Mouse (Mus musculus): ENCODE data around the gene Nudt17.
A peak's percentile ranks its signal among the peaks of the same experiment; 100 is the strongest.
"Not testable (repeated sequence)": the region's sequence is repeated elsewhere in the genome, so short reads cannot be mapped to it uniquely, and the experiment has no call there.

The Nudt17 gene

DNA sequence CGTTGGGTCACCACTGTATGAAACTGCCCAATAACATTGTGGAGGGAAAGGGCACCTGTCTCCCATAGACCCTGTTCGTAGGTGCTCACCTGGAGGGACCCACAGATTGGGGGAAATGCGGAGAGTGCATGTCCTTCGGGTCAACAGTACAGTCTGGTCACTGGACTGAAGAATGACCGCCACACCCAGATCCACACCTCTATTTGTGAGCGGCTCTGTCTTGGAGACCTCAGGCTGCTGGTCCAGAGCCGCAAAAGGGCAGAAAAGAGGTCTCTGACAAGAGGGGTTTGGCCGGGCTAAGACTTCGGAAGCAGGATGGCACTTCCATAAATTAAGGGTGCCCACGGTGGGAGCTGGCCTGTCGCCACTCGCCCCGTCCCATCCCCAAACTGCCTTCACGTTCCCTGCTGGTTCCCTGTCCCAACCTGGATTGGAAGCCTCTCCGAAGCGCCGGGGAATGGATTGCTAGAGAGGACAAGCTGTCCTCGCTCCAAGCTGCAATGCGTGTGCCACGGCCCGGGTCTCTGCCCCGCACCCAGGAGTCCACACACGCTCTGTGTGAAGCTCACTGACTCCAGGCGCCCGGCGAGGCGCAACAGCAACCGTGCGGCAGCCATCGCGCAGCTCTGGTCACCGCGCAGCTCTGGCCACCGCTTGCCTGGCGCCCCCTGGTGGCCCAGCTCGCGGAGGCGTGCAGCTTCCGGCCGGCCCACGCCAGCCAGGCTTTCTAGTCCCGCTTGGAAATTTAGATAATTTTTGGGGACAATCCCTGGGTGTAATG, at the start of gene Nudt17:
Gene Nudt17, minus strand, starts transcription at position 660 of the 781 bp plus-strand sequence.
- peak; percentile 76 for DNase-seq (ENCODE audit: low read depth, low spot score)

DNA sequence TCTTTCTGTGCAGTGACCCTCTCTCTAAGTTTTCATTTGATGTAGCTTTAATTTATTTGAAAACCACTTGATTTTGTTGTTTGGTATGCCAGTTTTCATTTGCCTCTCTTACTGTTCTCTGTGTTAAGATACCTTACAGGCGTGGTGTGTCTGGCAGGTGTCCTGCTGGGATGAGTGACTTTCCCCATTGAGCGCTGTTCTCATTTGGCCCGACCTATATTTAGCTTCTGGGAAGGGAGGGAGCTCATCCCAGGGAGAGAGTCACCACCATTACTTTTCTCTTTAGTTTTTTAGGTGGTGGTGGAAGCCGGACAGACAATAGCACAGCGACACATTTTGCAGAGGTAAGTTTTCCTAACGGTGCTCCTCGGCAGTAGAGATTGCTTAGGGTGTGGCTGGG, 49.3 kb upstream of the Nudt17 start:
- no peak for DNase-seq (ENCODE audit: low read depth, low spot score)

DNA sequence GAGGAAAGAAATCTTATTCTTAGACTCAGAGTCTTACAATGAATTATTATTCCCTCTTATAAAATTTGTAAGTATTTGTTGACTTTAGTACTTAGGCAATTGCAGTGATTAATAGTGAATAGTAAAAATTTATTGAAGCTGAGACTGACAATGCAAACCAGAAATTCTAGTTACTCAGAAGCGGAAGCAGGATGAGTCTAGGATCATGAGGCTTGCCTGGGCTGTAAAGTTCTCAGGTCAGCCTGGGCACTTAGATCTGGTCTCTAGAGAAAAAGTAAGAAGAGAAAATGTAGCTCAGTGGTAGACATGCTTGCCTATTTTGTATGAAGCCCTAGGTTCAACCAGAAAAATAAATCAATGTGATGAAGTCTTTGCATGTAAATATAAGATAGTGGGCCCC, 47.6 kb upstream of the Nudt17 start:
- no peak for DNase-seq (ENCODE audit: low read depth, low spot score)

DNA sequence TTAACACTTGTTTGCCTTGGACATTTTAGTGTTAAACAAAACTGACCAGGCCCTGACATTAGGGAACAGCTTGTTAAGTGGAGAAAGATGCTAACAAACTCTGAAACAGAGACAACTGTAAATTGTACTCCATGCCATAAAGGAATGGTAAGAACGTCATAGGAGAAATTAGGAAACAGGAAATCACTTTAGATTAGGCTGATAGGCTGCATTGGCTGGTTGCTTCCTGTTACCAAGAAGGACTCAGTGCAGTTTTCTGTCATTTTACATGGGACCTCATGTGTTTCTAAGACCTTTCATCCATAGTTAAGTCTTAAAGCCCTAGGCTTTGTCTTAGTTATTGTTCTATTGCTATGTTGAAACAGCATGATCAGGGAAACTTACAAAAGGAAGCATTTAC, 38.5 kb upstream of the Nudt17 start:
- DNase-seq (ENCODE audit: low read depth, low spot score), result no peak

DNA sequence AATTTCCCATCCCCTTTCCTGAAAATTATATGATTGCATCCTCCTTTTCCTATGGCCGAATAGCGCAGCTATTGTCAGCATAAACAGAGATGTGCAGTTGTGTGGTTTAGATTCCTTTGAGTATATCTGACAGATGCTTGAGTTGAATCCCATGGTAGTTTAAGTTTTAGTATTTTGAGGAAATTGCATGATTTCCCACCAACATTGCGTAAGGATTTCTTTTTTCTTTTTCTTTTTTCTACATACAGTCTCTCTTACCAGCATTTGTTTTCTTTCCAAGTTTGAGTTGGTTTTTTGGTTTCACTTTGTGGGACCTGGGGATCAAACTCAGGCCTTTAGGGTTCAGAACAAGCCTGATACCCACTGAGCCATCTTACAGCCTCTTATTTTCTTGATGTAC, 36.0 kb upstream of the Nudt17 start:
- no peak for DNase-seq (ENCODE audit: low read depth, low spot score)

DNA sequence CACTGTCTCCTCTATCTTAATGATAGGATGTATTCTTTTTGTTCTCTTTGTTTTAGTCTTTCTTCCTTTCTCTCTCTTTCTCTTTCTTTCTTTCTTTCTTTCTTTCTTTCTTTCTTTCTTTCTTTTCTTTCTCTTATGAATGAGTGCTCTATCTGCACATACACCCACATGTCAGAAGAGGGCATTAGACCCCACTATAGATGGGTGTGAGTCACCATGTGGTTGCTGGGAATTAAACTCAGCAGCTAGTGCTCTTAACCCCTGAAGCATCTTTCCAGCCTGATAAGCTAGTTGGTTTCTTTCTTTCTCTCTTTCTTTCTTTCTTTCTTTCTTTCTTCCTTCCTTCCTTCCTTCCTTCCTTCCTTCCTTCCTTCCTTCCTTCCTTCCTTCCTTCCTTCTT, 31.9 kb upstream of the Nudt17 start:
- not testable (repeated sequence) for DNase-seq (ENCODE audit: low read depth, low spot score)

DNA sequence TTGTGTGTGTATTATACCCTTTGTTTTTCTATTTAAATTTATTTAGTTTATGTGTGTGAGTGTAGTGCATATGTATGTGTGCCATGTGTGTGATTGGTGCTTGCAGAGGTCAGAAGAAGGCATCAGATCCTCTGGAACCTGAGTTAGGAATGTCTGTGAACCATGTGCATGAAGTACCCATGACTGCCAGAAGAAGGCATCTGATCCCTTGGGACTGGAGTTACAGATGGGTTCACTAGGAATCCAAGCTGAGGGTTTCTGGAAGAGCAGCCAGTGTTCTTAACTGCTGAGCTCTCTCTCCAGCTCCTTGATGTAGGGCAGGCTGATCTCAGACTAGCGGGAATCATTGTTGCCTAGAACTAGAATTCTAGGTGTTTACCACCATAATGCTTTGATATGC, 29.6 kb upstream of the Nudt17 start:
- no peak for DNase-seq (ENCODE audit: low read depth, low spot score)

DNA sequence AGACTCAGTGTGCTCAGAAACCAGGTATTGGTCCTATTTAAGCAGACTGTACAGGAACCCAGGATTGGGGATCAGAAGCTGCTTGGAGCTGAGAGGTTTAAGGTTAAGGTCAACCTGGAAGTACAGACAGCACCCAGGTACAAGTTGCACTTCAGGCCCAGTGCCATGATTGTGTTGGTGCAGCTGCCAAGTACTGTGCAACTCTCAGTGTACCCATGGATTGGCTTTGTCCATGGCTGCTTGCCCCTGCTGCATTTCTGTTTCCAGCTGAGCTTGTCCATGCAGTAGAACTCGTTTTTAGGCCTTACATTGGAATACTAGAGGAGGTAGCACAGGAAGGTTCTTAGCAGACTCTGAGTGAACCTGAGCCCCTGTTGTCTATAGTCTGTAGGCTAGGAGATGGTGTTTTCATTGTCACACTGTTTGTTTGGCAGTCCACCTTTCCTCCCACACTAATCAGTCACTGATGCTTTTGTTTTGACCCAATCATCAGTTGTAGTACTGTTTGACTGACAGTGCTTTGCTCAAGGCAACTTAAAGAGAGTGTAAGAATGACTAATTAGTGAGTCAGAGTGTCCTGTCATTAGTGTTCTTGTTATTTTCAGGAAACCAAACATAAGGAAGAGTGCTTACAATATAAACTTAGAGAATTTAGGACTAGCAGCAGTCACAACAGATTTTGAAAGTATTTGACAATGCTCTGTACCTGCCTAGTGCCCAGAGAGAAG, 28.8 kb upstream of the Nudt17 start:
- no peak for DNase-seq (ENCODE audit: low read depth, low spot score)

DNA sequence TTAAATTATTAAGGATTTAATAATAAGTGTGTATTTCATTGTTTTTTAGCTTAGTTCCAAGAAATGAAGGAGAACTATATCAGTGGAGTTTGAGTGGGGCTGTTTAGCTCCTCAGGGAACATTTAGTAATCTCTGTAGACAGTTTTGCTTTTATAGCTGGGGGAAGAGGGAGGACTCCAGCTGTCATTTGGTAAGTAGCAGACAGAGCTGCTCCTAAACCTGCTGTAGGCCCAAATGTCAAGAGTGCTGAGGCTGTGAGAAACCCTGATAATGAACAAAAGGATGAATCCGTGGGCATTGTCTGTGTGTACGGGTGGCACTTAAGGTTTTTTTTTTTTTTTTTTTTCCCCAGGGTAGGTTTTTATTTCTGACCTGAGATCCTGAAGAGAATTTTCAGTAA, 26.8 kb upstream of the Nudt17 start:
- DNase-seq (ENCODE audit: low read depth, low spot score), result no peak

DNA sequence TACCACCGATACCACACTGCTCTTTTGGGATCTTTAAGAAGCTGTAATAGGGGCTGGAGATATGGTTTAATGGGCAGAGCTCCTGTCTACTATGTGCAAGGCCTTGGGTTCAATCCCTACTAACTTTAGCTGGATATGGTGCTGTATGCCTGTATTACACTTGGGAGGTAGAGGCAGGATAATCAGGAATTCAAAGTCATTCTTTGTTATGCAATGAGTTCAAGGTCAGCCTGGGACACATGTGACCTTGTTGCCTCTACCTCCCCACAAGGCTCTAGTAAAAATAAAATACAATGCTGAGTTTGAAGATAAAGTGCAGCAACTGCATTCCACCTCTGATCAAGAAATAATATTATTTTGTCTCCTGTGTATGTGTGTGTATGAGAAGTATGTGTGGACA, 25.6 kb upstream of the Nudt17 start:
- no peak for DNase-seq (ENCODE audit: low read depth, low spot score)

DNA sequence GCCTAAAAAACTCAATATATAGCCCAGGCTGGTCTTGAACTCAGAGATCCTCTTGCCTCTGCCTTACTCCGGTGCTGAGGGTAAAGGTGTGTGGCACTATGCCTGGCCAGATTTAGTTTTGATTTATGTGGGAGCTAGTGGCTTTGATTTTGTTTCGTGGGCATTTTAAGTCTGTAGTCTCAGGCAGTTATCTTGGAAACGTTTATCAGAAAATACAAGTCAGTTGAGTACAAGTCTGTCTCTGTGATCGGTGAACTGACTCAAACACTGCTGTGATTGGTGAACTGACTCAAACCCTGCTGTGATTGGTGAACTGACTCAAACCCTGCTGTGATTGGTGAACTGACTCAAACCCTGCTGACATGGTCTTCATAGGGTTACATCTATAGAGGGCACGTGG, 22.4 kb upstream of the Nudt17 start:
- no peak for DNase-seq (ENCODE audit: low read depth, low spot score)

DNA sequence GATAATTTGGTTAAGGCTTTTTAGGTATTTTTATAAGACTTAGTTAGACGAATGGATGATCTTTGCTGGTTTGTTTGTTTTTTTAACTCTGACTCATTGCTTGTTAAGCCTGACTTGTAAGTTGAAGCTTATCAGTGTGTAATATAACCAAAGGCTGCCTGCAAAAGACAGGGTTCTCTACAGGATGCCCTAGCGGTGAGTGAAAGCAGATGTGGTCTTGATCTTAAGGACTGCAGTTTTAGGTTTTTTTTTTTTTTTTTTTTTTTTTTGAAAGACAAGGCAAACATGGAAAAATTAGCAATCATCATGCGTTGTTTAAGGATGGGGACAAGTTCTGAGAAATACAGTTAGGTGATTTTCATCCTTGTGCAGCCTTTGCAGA, 21.0 kb upstream of the Nudt17 start:
- no peak for DNase-seq (ENCODE audit: low read depth, low spot score)

DNA sequence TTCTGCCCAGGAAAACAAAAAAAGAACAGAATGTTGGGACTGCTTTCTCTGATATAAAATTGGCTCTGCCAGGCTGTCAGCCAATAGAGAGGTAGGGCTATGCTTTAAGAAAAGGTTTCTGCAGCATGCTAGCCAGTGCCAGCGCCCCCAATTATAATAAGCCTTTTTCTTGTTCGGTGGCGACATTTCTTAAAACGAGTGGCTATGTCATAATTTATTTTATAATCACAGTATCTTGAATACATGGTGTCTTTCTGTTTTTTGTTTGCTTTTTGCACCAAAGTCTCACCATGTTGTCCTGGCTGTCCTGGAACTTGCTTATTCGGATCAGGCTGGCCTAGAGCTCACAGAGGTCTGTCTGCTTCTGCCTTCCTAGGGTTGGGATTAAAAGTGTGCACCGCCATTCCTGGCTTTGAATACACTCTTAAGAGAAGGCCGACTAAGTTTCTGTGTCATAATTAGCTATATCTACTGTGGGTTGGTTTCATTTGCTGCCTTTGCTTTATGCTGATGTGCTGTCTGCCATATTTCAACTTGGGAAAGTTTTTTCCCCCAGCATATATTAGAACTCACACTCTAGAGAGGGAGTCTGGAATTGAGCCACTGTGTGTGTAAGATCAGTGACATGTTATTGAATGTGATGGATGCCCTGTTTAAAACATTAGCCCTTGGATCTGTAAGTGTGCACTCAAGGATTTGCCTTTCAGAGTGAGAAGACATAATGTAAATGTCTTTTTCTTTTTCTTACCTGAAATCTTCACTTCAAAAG, 20.5 kb upstream of the Nudt17 start:
- no peak for DNase-seq (ENCODE audit: low read depth, low spot score)

DNA sequence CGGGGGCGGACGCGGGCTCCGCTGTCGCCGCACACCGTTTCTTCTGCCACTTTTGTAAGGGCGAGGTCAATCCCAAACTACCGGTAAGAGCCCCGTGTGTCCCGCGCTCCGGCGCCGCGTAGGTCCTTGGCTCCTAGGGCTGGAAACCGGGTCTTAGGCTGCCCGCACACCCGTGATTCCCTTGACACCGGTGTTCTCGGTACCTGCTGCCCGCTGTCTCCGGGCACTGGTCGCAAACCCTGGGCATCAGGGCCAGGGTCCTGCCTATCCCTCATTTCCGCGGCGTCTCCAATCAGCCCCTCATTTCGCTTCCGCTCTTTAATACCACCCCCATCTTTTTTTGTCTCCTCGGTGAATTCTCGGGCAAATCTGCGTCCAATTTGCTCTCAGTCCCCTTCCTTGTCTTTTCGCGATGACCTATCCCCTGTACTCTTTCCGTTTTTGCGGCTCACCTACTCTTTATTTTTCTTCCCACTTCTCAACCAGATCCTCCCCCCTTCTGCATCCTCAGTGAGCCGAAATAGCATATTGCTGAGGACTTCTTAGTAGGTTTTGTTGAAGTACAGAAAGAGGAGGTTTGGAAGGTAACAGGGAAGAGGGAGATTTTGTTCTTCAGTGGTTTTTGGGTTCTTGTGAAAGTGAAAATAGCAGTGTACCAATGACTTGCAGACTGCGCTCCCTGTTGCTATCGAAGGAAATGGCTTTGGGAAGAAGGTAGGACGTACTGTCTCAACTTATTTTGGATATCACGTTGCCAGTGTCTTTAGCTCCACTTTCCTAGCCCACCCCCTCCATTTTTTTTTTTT, 19.7 kb upstream of the Nudt17 start:
- DNase-seq (ENCODE audit: low read depth, low spot score), result peak; percentile 12

DNA sequence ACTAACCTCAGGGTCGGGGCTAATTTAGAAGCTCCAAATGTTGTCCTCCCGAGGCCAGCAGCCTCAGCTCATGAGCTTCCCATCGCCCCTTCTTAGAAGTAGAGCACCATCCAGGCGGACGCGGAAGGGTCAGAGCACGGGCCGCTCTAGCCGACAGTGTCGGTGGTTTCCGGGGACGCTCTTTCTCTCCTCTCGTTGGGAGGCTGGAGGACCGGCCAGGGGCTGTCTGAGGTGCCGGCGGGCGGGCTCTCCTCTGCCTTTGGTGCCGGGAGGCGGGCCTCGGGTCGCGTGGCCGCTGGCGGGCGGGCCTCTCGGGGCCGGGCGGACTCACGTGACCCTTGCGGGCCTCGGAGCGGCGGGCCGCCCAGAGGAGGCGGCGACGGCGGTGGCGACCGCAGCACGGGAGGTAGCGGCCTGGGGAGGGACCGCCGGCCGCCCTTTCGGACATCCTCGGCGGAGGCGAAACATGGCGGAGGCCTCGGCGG, 19.0 kb upstream of the Nudt17 start, which contains the start of the genes Polr3c and Rnf115:
Gene Polr3c, minus strand, starts transcription at position 286 of the 485 bp plus-strand sequence.
Gene Rnf115, plus strand, starts transcription at position 322 of the 485 bp plus-strand sequence.
- peak; percentile 87 for DNase-seq (ENCODE audit: low read depth, low spot score)

DNA sequence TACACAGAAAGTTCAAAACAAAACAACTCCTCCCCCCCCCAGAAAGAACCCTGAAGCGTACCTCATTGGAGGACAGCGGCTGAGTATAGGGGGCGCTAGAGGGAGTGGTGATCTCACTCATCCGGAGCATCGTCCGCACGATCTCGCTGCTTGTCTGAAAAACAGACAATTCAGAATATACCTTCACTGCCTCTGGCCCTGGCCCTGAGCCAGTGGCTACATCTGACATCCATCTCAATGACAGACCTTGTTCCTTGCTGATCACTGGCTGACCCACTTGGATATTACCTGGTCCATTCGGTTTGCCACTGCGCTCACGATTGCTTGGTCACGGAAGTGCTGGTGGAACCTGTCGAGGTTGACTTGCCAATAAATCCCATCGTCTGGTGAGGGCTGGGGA, 10.8 kb upstream of the Nudt17 start:
- no peak for DNase-seq (ENCODE audit: low read depth, low spot score)

DNA sequence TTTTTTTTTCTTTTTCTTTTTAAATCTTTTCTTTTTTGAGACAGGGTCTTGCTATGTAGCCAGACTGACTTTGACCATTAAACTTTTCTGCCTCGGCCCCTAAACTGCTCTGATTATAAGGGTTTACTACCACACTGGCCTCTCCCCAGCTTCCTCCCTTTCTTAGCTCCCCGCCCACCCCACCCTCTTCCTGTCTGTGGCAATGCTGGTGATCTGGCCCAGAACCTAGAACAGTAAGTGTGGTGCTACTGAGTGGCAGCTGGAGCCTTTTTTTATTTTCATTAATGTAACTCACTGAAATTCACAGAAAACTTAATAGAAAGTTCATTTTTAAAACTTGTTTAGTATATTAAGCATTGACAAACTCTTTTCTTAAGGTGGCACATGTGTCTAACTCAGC, 7.5 kb upstream of the Nudt17 start:
- DNase-seq (ENCODE audit: low read depth, low spot score), result no peak

DNA sequence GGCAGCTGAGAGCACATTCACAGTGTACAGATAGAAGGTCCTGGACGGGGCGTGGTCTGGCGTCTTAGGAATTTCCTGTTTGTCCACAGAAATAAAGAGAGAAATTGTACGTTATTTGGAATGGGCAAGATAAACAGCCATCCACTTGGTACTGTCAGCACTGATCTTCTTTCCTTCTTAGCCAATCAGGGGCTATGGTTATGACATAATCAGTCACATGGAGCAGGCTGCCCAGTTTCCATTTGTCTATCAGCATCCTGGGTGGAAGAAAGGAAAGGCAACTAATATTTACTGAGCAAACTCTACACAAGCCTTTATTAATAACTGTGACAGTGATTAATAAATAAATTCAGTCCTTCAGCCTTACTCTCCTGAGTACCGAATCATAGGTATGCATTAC, 5.9 kb upstream of the Nudt17 start:
- no peak for DNase-seq (ENCODE audit: low read depth, low spot score)

DNA sequence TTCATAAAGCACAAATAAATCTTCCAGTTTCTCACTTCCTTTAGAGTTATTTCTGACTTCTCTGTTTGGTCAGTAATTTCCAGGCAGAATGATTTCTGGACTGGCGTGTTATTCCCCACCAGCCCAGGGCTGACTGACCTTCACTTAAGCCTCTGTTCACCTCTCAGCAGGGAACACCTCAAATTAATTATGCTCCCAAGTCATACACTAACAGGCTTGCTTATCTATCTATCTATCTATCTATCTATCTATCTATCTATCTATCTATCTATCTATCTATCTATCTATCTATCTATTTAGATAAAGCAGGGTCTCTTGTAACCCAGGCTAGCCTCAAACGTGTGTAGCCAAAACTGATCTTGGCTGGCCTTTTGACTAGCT, 312 bp upstream of the Nudt17 start:
- DNase-seq (ENCODE audit: low read depth, low spot score), result no peak

DNA sequence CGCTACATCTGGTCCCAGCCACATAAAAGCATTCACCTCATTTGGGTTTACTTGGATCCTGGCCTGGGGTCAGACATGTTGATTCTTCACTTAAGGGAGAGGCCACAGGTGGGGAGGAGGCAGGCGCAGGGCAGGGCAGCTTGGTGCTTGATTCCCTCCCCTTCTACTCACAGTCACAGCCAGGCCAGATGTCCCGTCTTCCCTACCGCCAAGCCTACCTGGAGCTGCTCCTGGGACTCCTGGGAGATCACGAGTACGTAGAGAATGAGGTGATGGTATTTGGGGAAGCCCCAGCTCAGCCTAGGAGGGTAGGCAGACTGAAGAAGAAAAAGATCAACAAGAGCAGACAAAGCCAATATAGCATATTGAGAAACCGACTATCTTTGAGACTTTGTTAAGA, 1.4 kb downstream of the Nudt17 start:
- no peak for DNase-seq (ENCODE audit: low read depth, low spot score)

DNA sequence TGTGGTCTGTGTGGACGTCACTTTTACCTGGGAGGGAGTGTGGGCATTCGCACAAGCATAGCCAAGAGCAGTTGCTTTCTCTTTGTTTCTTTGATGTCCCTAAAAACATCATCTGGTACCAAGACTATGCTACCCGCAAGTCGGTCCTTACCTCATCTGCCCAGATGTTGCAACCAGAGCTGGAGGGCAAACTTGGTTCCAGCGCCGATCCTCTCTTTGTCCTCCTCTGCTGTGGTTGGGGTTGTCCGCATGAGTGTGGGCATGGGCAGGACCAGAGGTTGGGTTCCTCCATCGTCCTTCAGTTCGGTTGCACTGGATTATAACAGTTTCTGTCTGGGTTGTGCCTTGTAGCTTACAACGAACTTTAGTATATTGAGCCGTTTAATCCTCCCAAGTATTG, 2.1 kb downstream of the Nudt17 start:
- no peak for DNase-seq (ENCODE audit: low read depth, low spot score)

All from forelimb bud, embryonic 11.5 days (tissue).